Mouse (Mus musculus) midbrain, postnatal 0 days (tissue): ENCODE data around the gene Mpp4. TPM values are rescaled to one million over a fixed set of nuclear protein-coding genes. Genes with fewer than 3 reads are reported as not detected.

ENCODE experiments used
- ATAC-seq: fragments of 200-750 bp; cut with Nextera tagmentation; 2 replicates; pipeline ENCODE4 v1.8.0; 2017; ENCODE audit warnings: moderate number of reproducible peaks, mild to moderate bottlenecking, moderate TSS enrichment, moderate library complexity; ENCODE audit not compliant: low FRiP score
- DNase-seq: peaks from one replicate; pipeline ENCODE4 v3.0.0-alpha.2; 2015; ENCODE audit warnings: low spot score
- H3K27ac ChIP-seq: fragments of 300-500 bp; sonication (generic); 2 replicates; pipeline ENCODE4 v1.5.1; 2014; ENCODE audit warnings: low read depth, mild to moderate bottlenecking, low read length, mixed read lengths
- H3K27me3 ChIP-seq: fragments of 300-500 bp; sonication (generic); 2 replicates; pipeline ENCODE4 v1.6.1; 2014; ENCODE audit warnings: low read length, control low read depth, mixed read lengths; ENCODE audit not compliant: insufficient read depth
- H3K36me3 ChIP-seq: fragments of 300-500 bp; sonication (generic); 2 replicates; pipeline ENCODE4 v1.6.1; 2014; ENCODE audit warnings: low read length, control low read depth, mixed read lengths; ENCODE audit not compliant: insufficient read depth
- H3K4me1 ChIP-seq: fragments of 300-500 bp; sonication (generic); 2 replicates; pipeline ENCODE4 v1.6.1; 2014; ENCODE audit warnings: mild to moderate bottlenecking, control low read depth, antibody characterized with exemption, low read length, mixed read lengths; ENCODE audit not compliant: insufficient read depth
- H3K4me2 ChIP-seq: fragments of 300-500 bp; sonication (generic); 2 replicates; pipeline ENCODE4 v1.6.1; 2014; ENCODE audit warnings: low read depth, mild to moderate bottlenecking, low read length, mixed read lengths; ENCODE audit not compliant: poor library complexity, severe bottlenecking
- H3K4me3 ChIP-seq: fragments of 300-500 bp; sonication (generic); 2 replicates; pipeline ENCODE4 v1.5.1; 2014; ENCODE audit warnings: low read depth, mild to moderate bottlenecking, low read length, moderate library complexity
- H3K9ac ChIP-seq: fragments of 300-500 bp; sonication (generic); replicated peaks from 2 replicates; pipeline ENCODE4 v1.6.1; 2014; ENCODE audit warnings: mild to moderate bottlenecking, low read length, moderate library complexity, mixed read lengths; ENCODE audit not compliant: poor library complexity, severe bottlenecking
- H3K9me3 ChIP-seq: fragments of 300-500 bp; sonication (generic); 2 replicates; pipeline ENCODE4 v1.6.1; 2016; ENCODE audit warnings: low read length, control low read depth
- CTCF ChIP-seq: IDR thresholded peaks from 2 replicates; pipeline ENCODE4 v1.5.1; 2016; ENCODE audit warnings: antibody characterized with exemption, mild to moderate bottlenecking
- WGBS: fragments of 180-500 bp; shearing (Covaris S2); extraction: QIAGEN DNeasy Blood & Tissue Kit; methylation state at CpG from one replicate; pipeline ENCODE4 v1.1.7; 2014; 5-methylcytosine and 5-hydroxymethylcytosine counted together
- polyA plus RNA-seq: library from polyadenylated mRNA; unstranded; fragments of >200 nt; fragmentation: Nextera tagmentation; extraction: Ambion mirVana; gene quantifications from 2 replicates; pipeline ENCODE4 v1.2.1, GENCODE M21; 2015
- total RNA-seq: library from RNA; depleted of rRNA; stranded (reverse); fragments of >200 nt; gene quantifications from 2 replicates; pipeline ENCODE4 v1.2.3, GENCODE M21; 2014; rRNA removed

The Mpp4 gene
- total and polyA plus RNA-seq, 2 experiments from 2014 or later = 0.64 to 2.6 TPM

DNA sequence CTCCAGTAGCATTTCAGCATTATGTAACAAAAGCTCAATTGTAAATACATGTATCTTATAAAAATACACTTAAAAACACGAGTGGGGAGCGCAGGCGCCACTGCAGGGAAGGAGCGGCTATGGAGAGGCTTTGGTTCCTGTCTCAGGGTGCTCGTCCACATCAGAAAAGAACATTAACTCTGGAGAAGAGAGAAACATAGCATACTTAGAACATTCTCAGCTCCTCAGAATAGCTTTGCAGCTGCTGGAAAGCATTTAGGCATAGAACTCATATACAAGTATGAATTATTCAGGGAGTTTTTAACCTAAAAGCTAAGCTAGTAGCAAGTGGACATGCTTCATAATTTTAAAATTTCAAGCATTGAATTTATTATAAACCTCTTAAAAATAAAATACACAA lies 62.2 kb downstream of the Mpp4 start:
- Histone ChIP-seq H3K27me3 (no peaks in the 10 kb centered on the region), H3K4me3 (no peak overlapping the region), H3K27ac (no peak overlapping the region), H3K9me3 (no peaks in the 10 kb centered on the region), H3K4me2 (no peak overlapping the region), H3K9ac (no peak overlapping the region), H3K36me3 (peaks cover 31% of the 10 kb centered on the region), H3K4me1 (no peaks in the 10 kb centered on the region)
- no peak for ATAC-seq
- WGBS = 89% methylated on average over 5 of the region's 5 CpGs
- no peak for DNase-seq
- TF ChIP-seq CTCF = no peak

DNA sequence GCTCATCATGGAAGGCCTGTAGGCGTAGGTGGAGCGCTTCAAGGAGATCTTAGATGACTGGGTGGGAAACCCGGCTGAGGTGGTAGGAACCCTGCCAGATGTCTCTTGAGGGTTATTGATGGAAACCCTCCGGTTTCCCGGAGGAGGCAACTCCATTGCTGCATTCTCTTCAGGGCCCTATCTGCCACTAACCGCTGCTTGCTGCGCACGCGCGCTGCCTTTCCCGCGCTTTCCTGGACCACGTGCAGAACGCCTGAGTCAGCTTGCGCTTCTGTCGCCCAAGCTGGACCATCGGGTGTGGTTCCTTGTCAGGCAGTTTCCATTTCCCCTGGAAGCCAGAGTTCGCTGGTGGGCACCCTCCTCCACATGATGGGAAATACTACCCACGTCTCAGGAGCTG lies 68.5 kb downstream of the Mpp4 start, which contains the start of gene C2cd6:
Gene C2cd6 (minus strand): TSS at position 196 of the 400 bp plus-strand sequence.
- Histone ChIP-seq H3K27ac (no peak within 1 kb of the TSS), H3K9ac (no peak within 1 kb of the TSS), H3K27me3 (no peaks in the 10 kb centered on the region), H3K4me3 (no peak within 1 kb of the TSS), H3K4me1 (no peaks in the 10 kb centered on the region), H3K36me3 (peaks cover 7% of the 10 kb centered on the region), H3K4me2 (no peak within 1 kb of the TSS), H3K9me3 (no peaks in the 10 kb centered on the region)
- ATAC-seq (no peak), DNase-seq (no peak)
- no peak for TF ChIP-seq CTCF
- 93% methylated on average over 19 of the region's 19 CpGs for WGBS

Other genes starting within 250 kb of the Mpp4 start
- gene Trak2, start 190.0 kb downstream of the Mpp4 start, total RNA-seq = 40.4 and 46.7 TPM in 2 replicates
- gene Trak2, start 190.0 kb downstream of the Mpp4 start, polyA plus RNA-seq = 11.5 and 13.3 TPM in 2 replicates
- 53.3 and 53.9 TPM in 2 replicates for gene Stradb, start 189.9 kb downstream of the Mpp4 start, total RNA-seq
- gene Stradb, start 189.9 kb downstream of the Mpp4 start, polyA plus RNA-seq = 108 and 115 TPM in 2 replicates
- gene C2cd6, start 68.5 kb downstream of the Mpp4 start, total RNA-seq = not detected in 2 replicates
- gene C2cd6, start 68.5 kb downstream of the Mpp4 start, polyA plus RNA-seq = 0.23 TPM in 1 of 2 replicates, not detected in the other
- 28.2 and 37.2 TPM in 2 replicates for gene Tmem237, start 43.0 kb downstream of the Mpp4 start, total RNA-seq
- 56.9 and 60.4 TPM in 2 replicates for gene Tmem237, start 43.0 kb downstream of the Mpp4 start, polyA plus RNA-seq
- 37.7 and 39.8 TPM in 2 replicates for gene Als2, start 73.8 kb upstream of the Mpp4 start, total RNA-seq
- gene Als2, start 73.8 kb upstream of the Mpp4 start, polyA plus RNA-seq = 12.3 and 13.2 TPM in 2 replicates
- 0.66 and 1.1 TPM in 2 replicates for gene Cdk15, start 93.5 kb upstream of the Mpp4 start, total RNA-seq
- gene Cdk15, start 93.5 kb upstream of the Mpp4 start, polyA plus RNA-seq = 1.7 and 2.1 TPM in 2 replicates